ENCODE assay signal across 9 mouse cellular contexts in genomic region chr8:44936481-44936961, GRCm38 (mm10). TPM values are rescaled to one million over a fixed set of nuclear protein-coding genes. Genes with fewer than 3 reads are reported as not detected.
A peak's percentile ranks its signal among the peaks of the same experiment; 100 is the strongest.
DNase-seq lines count a peak whose midpoint lies in the region; ATAC-seq lines count a peak whose summit lies in the region.
"Had no signal": no experiment of that assay in that cellular context is flagged by ENCODE, and none has a peak within 500 bp of the region (broad histone marks: within the 10 kb centered on the region; RNA-seq: fewer than 3 reads in every experiment).

No protein-coding gene starts in this region.

- no peak for DNase-seq in heart, adult 8-10 months (ENCODE audit: low spot score)
- DNase-seq in adipocyte (ENCODE audit: low spot score): peak; percentile 17
- no peak for DNase-seq in thymus, postnatal 14 days
- no peak for DNase-seq in left cerebral cortex, adult 8-10 months (ENCODE audit: low spot score in 2 of 2)
- no peak for DNase-seq in urinary bladder, postnatal 10 days (ENCODE audit: low spot score)

- H3K27me3 ChIP-seq in heart, embryonic 12.5 days (replicated peaks): no peaks in the 10 kb centered on the region
- H3K27me3 ChIP-seq in heart, embryonic 16.5 days (ENCODE audit: control insufficient read depth, insufficient read depth, low read length): no peaks in the 10 kb centered on the region
- no peaks in the 10 kb centered on the region for H3K27me3 ChIP-seq in midbrain, embryonic 12.5 days

- peak overlapping the region; percentile 92 for H3K27ac ChIP-seq in heart, embryonic 12.5 days (ENCODE audit: poor library complexity, severe bottlenecking)
- peak overlapping the region; percentile 95 for H3K27ac ChIP-seq in heart, embryonic 16.5 days (ENCODE audit: low read length)
- H3K27ac ChIP-seq in midbrain, embryonic 12.5 days (replicated peaks): peak overlapping the region; percentile 89; the same call in 1 of the 2 replicates

- under 1% methylated on average over 16 of the region's 16 CpGs for WGBS in heart, embryonic 12.5 days
- WGBS in heart, embryonic 16.5 days: 2% methylated on average over 16 of the region's 16 CpGs
- WGBS in midbrain, embryonic 12.5 days: 0% methylated on average over 14 of the region's 16 CpGs

- H3K4me3 ChIP-seq in heart, embryonic 12.5 days: peak overlapping the region; percentile 77
- peak overlapping the region; percentile 89 for H3K4me3 ChIP-seq in heart, embryonic 16.5 days (ENCODE audit: low read length)
- H3K4me3 ChIP-seq in midbrain, embryonic 12.5 days: peak overlapping the region; percentile 64

- no peak for ATAC-seq in heart, embryonic 12.5 days (ENCODE audit: insufficient number of reproducible peaks, low FRiP score)
- ATAC-seq in heart, embryonic 16.5 days (replicated peaks; ENCODE audit: extremely low read depth, insufficient read depth, low FRiP score): no peak
- ATAC-seq in midbrain, embryonic 12.5 days (ENCODE audit: low FRiP score, low read depth): no peak

- 0 out of 2 replicates have a peak, but pooled peaks cover 12% of the 10 kb centered on the region for H3K4me1 ChIP-seq in heart, embryonic 12.5 days (replicated peaks)
- peaks cover 9% of the 10 kb centered on the region for H3K4me1 ChIP-seq in heart, embryonic 16.5 days (ENCODE audit: control insufficient read depth, insufficient read depth, low read length)
- peaks cover 16% of the 10 kb centered on the region for H3K4me1 ChIP-seq in midbrain, embryonic 12.5 days

- H3K9ac ChIP-seq in heart, embryonic 12.5 days: peak overlapping the region; percentile 87
- H3K9ac ChIP-seq in heart, embryonic 16.5 days (ENCODE audit: low read length): peak overlapping the region; percentile 85
- H3K9ac ChIP-seq in midbrain, embryonic 12.5 days (replicated peaks): peak overlapping the region; percentile 74

- peaks cover 7% of the 10 kb centered on the region; the same call in 1 of the 2 replicates for H3K36me3 ChIP-seq in heart, embryonic 12.5 days
- 0 out of 2 replicates have a peak, but pooled peaks cover 2% of the 10 kb centered on the region for H3K36me3 ChIP-seq in heart, embryonic 16.5 days (ENCODE audit: control insufficient read depth, insufficient read depth)
- no peaks in the 10 kb centered on the region for H3K36me3 ChIP-seq in midbrain, embryonic 12.5 days
- H3K36me3 ChIP-seq: G1E had no signal

- peak overlapping the region; percentile 82 for H3K4me2 ChIP-seq in heart, embryonic 12.5 days
- H3K4me2 ChIP-seq in heart, embryonic 16.5 days (ENCODE audit: low read depth, low read length): peak overlapping the region; percentile 85
- H3K4me2 ChIP-seq in midbrain, embryonic 12.5 days (replicated peaks): peak overlapping the region; percentile 87

- no peaks in the 10 kb centered on the region for H3K9me3 ChIP-seq in heart, embryonic 12.5 days (replicated peaks)
- no peaks in the 10 kb centered on the region for H3K9me3 ChIP-seq in heart, embryonic 16.5 days (replicated peaks; ENCODE audit: control insufficient read depth, low read length)
- H3K9me3 ChIP-seq in midbrain, embryonic 12.5 days: no peaks in the 10 kb centered on the region

RNA-seq across cellular contexts. Expression of gene Fat1, which starts 1.3 kb away (rescaled TPM):
- polyA plus RNA-seq in heart, embryonic 12.5 days (2016; fragmentation: Nextera tagmentation; extraction: Ambion mirVana): 21.3 and 24.9 TPM in 2 replicates
- total RNA-seq in heart, adult 8-10 months (2022): 10 to 100 TPM; 14.4 to 18.3 (median 16.4) TPM
- 10.4 and 13.8 TPM in 2 replicates for polyA plus RNA-seq in heart, embryonic 16.5 days (2015; fragmentation: Nextera tagmentation; extraction: Ambion mirVana)
- 18.5 and 18.9 TPM in 2 replicates for polyA plus RNA-seq in midbrain, embryonic 12.5 days (2016; fragmentation: Nextera tagmentation; extraction: Ambion mirVana)
- 10 to 100 TPM; 27.9 to 40.8 (median 32.8) TPM for total RNA-seq in left cerebral cortex, adult 8-10 months (2022)
- polyA plus RNA-seq: G1E had no signal
